Mouse (Mus musculus) cerebral cortex, adult 2 months (tissue): Measurements from ENCODE around the gene Ctbs.

Experiments
- WGBS: fragments of 180-500 bp; shearing (Covaris S2); methylation state at CpG from one replicate; pipeline ENCODE4 v1.1.7; 2018; 5-methylcytosine and 5-hydroxymethylcytosine counted together

Ctbs gene

DNA sequence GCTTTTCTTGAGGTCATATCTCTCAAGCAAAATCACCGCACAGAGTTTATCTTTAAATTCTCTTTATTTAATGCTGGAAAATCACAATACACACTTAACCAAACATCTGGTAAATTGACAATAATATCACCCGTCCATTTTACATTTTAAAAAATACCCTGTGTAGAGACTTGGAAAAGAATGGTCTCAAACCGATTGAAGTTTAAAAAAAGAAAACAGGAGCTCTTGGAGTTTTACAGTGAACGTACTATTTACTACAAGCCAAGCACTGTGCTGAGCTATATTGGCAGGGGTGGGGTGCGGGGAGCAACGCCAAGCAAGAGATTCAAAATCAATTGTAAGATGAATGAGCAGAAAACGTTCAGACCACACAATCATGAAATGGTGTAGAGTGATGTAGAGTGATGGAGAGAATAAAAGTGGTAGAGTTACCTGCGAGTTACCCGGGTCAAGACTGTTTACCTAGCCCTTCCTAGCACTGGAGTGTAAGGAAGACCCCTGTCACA lies at the start of gene Ctbs:
Gene Ctbs, plus strand, starts transcription at position 51 of the 506 bp plus-strand sequence.
- WGBS, result 21% methylated on average over 9 of the region's 9 CpGs

DNA sequence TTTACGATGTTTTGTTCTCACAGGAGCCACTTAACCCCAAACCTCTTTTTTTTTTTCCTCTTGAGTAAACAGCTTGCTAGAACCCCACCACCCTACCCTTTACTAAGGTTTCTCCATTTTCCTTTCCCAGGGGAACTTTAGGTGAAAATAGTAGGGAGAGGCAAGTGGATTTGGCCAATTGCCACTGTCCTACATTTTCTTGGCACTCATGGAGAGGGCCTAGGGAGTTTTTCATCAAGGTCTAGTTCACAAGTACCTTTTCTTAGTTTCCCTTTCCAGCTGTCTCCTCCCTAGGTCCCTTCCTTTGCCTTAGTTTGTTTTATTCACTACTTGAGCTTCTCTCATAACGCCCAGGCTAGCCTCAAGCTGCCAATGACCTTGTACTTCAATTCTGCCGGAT lies 45.8 kb upstream of the Ctbs start:
- WGBS, result 18% methylated on average over 3 of the region's 3 CpGs

DNA sequence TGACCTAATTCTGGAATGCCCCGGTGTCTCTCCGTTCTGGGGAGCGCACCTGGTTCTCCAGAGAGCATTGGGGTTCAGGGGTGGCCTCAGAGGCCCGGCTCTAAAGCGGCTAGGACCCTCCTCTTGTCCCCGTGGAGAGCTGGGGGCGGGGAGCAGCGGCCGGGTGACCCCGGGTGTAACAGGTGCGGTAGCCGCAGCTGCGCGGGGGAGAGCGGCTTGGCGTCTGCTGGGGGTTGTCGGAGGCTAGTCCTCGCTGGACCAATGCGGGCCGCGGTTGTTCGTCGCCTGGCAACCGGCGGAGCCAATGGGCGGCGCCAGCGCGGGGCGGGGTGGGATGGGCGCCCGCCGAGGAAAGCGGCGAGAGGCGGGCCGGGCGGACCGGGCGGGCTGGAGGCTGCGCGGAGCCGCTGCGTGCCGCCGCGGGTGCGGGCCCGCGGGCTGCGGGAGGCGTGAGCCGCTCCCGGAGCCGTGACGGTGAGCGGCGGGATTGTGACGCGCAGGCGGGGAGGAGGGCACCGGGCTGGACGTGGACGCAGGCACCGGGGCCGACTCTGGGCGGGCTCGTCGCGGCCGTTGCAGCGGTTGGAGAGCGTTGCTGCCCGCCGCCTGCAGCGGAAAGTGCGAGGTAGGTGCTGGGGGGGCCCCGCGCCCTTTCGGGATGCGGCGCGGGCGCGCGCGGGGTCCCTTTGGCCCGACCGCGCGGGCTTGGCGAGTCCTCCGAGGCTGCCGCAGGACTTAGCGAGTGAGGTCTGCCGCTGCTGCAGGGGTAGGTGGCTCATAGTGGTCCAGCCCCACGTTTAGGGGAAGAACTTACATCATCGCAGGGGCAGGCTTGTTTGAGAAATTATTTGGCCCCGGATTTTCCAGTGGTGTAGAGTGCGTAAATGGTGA lies 45.0 kb upstream of the Ctbs start, which contains the start of gene Ssx2ip:
Gene Ssx2ip, plus strand, starts transcription at position 332 of the 891 bp plus-strand sequence.
- under 1% methylated on average over 100 of the region's 100 CpGs for WGBS

DNA sequence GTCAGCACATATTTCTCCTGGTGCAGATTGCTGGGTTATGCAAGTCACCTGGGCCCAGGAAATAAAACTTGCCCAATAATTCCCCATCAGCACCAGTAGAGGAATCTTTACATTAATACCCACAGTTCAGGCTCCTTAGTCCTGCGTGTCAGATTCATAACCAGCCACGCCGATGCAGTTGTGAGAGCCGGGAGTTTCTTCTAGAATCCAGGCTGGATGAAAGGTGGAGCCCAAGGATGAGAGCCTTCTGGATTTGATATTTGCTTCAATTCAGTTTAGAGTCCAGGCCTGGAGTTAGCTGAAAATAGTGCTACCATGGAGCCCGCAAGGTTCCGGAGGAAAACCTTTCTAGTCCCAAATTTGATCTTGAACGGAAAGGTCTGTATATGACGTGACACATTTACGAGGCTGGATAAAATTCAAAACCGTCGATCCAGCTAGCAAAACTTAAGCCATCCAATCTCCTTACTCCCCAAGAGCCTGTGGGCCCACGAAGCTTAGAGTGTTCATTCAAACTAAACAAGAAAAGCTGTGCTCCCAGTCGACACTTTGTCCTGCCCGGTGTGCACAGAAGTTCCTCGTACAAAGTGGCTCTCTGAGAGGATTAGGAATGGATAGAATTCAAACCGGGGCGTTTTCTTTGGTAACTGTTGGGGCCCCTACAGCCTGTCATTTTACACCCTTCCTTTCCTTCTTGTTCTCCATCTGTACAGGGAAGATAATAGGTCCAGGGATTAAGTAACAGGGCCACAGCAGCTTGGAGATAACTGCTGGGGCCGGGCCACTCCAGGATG lies 44.2 kb upstream of the Ctbs start:
- 10% methylated on average over 18 of the region's 18 CpGs for WGBS

DNA sequence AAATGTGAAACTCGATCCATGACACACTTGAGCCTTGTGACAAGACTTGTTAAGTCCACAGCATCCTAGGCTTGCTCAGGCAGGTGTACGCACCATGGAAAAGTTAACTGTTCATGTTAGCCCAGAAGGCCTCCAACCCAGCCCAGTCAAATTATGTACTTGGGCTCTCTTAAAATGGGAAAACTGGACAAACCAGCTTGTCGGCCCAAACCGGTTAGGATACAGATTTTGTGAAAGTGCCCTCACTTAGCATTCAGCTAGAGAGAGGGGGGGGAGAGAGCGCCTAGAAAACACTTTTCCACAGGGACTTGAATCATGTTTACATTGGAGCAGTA lies 43.6 kb upstream of the Ctbs start:
- WGBS, result 37% methylated on average over 5 of the region's 5 CpGs

DNA sequence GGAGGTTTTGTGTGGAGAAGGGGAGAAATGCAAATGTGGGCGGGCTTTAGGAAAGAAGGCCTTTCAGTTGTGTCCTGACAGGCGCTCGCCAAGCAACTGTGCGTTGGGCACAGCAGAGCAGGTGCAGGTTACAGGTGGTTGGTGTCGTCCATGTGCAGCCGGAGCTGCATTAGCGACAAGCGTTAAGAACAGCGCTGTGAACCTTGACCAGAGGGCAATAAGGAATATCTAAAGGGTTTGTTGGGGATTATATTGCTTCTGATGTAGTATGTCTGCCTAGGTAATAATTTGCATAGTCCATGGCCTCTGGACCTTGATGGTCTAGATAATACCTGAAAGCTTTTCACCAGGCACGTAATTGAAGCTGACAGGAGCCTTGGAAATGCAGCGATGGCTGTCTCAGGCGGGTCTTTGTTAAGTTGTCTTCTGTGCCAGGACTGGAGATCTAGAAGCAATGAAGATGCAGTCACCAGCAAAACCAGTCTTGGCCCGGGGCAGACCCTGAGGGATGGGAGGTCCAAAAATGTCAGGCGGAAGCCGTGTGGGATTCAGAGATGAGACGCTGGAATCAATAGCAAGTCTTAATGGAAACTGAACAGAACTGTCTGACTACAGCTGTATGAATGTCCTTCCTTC lies 42.4 kb upstream of the Ctbs start:
- 65% methylated on average over 16 of the region's 16 CpGs for WGBS

DNA sequence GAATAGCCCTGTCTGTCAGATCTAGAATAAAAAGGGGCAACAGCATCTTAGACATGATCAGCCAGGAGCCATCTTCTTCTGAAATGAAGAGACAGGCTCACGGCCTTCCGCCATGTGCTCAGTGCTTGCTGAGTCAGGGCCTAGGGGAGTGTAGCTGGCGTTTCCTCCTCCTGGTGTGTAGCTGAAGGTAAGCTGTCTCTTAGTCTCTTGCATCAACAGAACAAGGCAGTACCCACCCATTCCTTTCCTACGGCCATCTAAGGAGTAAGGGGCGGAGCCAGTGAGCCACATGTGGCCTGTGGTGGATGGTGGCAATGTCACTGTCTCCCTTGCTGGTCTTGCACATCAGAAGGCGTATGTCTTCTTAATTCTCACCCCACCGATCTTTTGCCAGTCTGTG lies 39.5 kb upstream of the Ctbs start:
- 74% methylated on average over 7 of the region's 7 CpGs for WGBS

DNA sequence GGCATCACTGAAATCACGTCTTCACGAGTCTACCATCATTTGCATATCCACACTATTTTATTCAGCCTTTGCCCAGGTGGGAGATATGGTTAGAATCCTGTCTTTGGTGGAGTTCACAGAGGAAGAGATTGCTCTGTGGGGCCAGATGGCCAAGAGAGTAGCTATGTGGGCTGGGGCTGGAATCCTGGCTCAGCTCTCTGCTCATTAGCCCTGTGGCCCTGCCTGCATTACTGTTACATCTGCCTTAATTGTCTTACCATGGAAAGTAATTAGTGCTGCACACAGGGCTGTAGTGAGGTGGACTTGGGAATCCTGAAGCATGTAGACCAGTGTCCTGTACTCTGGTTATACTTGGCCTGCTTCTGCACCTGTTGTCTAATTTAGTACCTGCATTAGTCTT lies 37.6 kb upstream of the Ctbs start:
- WGBS, result 41% methylated on average over 2 of the region's 2 CpGs

DNA sequence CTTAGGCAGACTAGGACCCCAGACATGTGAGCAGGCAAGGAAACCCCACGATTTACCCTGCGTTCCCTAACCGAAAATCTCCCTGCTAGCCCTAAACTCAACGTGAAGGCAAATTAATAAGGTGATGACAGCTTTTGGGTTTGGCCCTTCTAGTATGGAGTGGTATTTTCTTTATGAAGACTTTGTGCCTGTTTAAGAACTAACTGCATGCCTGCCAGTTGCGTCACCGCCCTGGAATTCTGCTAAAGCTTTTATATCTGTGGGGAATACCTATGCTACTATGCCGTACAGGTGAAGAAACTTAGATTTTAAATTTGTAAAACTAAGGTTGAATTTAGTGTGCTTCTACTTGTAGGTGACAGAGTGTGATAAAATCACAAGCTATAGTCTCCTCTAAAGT lies 37.1 kb upstream of the Ctbs start:
- WGBS, result 70% methylated on average over 7 of the region's 7 CpGs

DNA sequence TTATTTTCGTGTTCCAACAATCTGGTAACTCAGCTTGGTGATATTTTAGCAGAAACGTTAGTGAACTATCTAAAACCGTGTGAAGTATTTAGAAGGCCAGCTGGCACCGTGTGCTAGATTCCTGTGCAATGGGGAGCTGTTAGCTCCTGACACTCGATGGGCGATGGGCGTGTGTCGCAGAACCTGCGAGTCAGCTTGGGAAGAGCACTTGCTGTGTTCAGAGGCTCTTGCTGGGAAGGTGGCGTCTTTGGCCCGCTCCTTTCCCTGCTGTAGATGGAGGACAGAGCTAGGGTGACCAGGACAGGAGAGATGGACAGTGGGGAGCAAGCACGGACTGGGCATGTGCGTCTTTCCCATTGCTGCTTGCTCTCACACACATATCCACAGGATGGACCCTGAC lies 36.6 kb upstream of the Ctbs start:
- 56% methylated on average over 13 of the region's 13 CpGs for WGBS

DNA sequence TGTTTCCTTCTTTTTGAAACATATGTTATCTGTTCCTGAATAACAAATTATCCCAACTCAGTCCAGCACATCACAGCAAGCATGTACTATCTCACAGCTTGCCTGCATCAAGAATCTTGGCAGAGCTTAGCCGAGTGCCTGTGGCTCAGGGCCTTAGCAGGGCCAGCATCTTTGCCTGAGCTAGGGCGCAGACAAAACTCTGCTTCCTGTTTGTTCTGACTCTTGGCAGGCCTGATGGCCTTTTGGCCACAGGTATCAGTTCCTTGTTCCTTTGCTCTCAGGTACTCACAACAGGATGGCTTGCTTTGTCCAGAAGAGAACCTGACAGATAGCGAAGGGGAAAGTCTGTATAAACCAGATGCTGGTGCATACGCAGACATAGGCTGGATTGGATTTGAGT lies 35.6 kb upstream of the Ctbs start:
- 57% methylated on average over 4 of the region's 4 CpGs for whole genome bisulfite sequencing

DNA sequence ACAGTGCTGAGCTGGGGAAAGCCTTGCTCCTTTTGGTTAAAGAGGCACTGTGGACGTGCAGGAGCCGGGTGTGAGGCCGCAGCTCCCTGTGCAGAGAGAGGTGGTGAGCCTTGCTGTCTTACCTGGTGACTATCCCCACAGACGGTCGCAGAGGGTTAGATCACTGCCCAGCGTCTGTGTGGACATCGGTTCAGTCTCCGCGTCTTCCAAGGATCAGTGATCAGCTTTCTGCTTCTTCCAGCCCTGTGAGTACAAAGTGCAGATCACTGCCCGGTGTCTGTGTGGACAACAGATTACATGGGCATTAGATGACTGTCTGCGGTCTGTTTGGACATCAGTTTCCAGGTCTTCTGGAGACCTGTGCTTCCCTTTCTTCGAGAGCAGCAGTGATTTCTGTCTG lies 35.0 kb upstream of the Ctbs start:
- 87% methylated on average over 12 of the region's 12 CpGs for WGBS

DNA sequence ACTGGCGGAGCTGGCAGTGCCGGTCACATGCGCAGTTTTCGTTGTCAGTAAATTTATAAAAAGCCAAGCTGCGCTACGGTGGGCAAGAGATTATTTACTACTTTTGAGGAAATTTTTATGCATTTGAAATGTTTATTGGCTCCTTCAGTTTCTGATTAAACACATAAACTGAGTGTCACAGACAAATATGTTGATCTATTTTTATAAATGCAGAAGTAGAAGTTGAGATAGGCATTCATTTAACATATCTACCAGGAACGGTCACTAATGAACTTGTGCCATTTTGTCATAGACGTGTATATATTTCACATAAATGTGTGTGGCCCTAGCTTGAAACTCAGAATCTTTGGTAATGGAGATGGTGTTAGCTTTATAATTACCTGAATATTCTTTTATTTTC lies 31.7 kb upstream of the Ctbs start:
- 88% methylated on average over 8 of the region's 8 CpGs for WGBS

DNA sequence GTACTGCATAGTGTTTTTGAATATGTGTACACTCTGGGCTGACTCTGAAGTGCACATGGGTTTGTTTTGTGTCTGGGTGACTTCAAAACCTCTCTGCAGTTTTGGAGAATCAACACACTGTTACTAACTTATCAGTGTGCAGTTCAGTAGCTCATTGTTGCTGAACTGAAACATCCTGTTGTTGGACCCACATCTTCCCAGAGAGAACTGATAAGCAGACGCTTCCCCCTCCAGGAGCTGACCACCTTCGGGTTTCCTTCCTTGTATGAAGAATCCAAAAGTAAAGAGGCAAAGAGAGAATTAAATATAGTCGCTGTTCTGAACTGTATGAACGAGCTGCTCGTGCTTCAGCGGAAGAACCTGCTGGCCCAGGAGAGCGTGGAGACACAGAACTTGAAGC lies 30.7 kb upstream of the Ctbs start:
- WGBS, result 63% methylated on average over 7 of the region's 7 CpGs

DNA sequence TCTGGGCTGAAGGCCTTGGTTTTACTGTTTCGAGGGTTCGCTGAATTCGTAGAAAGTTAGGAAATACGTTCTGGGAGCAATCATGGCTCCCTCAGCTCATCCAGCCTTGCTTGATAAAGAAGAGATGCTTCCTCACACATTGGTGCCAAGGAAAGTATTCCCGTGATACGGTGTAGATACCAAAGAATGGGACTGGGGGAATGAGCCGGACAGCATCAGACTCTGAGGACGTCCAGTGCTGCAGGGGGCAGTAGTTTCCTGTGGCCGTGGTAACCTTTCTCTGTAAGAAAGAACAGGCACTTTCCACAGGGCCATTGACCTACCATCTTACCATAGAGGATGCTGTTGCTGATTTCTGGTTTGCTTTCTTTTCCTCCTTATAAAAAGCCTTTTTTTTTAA lies 30.1 kb upstream of the Ctbs start:
- 56% methylated on average over 9 of the region's 9 CpGs for WGBS

DNA sequence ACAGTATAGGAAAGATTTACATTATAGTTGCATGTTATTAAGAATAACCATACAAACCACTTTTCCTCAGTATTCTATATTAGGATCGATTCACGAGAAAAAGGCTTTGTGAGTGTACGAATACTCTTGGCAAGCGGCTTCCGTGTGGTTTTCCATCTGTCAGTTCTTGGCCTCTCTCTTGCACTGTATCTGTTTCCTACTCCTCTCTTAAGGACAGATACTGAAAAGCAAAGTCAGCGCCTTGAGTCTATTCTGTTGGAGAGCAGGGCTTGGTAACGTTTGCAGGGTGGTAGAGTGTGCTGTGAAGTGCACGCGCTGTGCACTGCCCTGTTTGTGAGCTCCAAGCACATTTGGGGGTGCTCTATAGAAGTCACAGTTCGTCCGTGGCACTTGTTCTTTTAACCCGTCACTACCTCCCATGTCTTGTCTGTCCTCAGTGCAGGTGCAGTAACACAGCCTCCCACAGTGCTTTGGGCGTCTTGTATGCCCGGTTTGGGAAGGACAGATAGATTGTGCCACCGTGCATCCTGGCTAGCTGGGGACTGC lies 29.5 kb upstream of the Ctbs start:
- 52% methylated on average over 15 of the region's 15 CpGs for WGBS

DNA sequence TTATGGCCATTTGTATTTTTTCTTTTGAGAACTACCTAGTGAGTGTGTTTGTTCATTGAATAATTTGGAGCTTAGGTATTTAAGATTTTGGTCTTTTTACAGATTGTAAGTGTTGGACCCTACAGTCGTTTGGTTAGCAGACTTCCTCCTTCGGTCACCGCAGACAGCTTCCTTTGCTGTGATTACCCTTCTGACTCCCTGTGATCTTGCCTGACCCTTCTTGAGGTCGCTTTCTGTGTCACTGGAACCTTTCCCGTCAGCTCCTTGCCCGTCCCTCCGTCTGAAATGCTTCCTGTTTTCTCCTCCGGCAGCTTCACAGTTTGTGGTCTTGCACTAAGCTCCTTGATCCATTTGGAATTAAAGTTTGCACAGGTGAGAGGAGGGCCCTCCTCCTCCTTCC lies 27.8 kb upstream of the Ctbs start:
- 64% methylated on average over 8 of the region's 8 CpGs for WGBS

DNA sequence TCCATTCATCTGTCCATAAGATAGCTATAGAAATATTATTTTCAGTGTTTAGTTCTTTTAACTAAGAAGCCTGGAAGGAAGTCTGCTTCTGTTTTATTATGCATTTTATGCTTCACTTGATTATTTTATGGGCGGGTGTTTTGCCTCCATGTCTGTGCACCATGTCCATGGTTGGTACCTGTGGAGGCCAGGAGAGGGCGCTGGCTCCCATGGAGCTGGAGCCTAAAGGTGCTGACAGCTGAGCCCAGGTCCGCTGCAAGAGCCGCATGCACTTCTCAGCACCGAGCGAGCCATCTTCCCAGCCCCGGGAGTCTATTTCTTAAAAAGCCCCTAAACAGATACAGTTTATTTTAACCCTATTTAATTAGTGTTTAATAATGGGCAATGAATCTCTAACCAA lies 25.9 kb upstream of the Ctbs start:
- WGBS, result 82% methylated on average over 7 of the region's 7 CpGs

DNA sequence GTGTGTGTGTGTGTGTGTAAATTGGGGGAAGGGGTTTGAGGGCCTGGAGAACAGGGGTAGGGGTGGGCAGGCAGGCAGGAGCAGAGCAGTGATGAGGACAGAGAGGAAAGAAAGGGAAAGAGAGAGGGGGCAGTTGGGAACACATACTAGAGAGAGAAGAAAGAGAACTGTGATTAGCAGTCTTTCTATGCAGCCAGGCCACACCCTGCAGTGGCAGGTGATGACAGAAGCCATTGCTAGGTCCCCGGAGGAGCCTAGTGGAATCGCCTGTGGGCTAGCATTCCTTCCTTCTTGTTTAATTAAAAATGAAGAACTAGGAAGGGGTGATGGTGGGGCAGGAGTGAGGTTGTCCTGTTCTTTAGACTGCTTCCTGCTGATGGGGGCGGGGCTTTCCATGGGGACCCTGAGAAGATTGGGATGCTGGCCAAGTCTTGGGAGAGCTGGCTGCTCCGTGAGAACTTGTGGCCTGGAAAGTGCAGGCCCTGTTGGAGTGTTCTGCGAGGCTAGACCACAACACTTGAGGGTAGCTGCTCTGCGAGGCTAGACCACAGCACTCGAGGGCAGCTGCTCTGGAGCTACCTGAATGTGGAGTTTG lies 25.2 kb upstream of the Ctbs start:
- WGBS, result 53% methylated on average over 7 of the region's 7 CpGs

DNA sequence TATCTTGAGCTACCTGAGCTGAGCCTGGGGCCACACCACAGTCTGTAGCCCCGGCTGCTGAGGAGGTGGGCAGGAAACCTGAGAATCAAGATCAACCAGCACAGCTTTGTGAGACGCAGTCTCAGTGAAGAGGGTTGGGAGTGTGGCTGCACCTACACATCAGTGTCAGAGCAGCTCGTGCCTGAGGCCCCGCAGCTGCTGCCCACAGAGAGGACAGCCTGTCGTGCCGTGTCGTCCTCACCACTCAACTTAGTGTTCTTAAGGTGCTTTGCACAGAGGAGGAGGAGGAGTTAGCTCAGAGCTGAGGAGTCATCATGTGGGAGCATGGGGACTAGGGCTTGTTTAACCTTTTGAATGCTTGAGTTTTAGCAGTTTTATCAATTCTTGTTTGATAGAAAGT lies 23.7 kb upstream of the Ctbs start:
- WGBS, result 55% methylated on average over 7 of the region's 7 CpGs

DNA sequence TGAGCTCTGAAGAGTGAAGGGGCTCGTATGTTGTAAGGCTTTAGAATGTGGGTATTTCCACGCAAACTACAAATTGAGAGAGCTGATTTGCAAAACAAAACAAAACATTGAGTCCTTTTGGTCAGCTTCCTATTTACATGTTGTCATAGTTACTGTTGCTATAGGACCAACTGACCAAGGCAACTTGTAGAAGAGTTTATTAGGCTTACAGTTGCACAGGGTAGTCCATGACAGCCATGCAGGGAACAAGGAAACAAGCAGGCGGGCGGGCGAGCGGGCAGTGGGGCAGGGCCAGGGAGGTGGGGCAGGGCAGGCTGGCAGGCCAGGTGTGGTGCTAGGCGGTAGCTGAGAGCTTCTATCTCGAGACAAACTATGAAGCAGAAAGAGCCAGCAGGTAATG lies 23.1 kb upstream of the Ctbs start:
- 80% methylated on average over 8 of the region's 8 CpGs for WGBS

DNA sequence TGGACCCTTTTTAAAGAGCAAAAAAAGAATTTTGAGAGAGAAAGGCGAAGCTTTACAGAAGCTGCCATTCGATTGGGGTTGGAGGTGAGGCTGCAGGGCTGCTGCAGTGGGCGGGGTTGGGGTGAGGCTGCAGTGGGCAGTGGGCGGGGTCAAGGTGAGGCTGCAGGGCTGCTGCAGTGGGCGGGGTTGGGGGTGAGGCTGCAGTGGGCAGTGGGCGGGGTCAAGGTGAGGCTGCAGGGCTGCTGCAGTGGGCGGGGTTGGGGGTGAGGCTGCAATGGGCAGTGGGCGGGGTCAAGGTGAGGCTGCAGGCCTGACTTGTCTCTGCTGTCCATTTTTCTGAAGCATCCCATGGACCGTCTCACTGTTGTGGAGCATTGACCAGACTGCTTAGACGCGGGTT lies 16.5 kb upstream of the Ctbs start:
- WGBS, result 94% methylated on average over 11 of the region's 11 CpGs
